Mouse (Mus musculus): Measurements from ENCODE around the gene Creb1. TPM values are rescaled to one million over a fixed set of nuclear protein-coding genes. Genes with fewer than 3 reads are reported as not detected.
"Not testable (repeated sequence)": the region's sequence is repeated elsewhere in the genome, so short reads cannot be mapped to it uniquely, and the experiment has no call there.

The Creb1 gene
- polyA plus RNA-seq, 1 experiment = 7.6 TPM

DNA sequence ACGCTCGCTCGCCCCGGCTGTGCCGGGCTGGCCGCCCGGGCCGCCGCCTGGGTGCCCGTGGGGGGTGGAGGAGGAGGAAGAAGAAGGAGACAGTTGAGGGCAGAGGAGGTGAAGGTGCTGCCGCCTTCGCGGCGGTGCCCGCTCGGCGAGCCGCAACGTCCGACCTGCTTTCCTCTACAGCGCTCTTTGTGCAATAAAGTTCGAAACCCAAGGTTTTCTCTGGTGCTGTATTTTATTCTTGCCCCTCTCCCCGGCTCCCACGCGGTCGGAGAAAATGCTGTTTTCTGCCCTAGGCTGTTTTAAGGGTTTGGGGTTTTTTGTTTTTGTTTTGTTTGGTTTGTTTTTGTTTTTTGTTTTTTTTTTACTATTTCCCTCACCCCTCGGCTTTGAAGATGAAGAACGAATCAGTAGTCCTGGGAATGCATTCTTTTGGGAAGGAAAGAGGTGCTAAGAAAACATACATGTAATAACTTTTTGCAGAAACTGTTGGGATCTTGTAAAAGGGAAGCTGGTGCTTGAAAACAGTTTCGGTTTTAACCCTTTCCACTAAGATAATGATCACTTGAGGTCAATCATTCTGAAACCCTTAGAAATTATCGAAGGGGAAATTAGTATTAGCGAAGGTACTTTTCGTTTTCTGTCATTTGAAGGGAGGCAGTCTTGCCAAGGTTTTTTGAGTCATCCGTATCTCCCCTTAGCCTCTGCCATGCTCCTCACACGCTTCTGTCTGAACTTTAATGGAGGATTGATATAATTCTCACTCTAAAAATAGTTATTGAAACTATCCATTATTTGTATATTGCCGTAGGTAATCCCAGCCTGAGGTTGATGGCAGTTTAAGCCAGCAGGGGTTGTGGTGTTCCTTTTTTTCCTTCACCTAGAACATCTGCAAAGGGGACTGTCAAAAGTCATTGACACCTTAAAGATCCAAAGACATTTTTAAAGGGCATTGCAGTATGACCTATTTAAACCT, 1.3 kb downstream of the Creb1 start:
- DNase-seq (ENCODE audit: low read depth, low spot score) = no peak
- WGBS = under 1% methylated on average over 35 of the region's 35 CpGs

DNA sequence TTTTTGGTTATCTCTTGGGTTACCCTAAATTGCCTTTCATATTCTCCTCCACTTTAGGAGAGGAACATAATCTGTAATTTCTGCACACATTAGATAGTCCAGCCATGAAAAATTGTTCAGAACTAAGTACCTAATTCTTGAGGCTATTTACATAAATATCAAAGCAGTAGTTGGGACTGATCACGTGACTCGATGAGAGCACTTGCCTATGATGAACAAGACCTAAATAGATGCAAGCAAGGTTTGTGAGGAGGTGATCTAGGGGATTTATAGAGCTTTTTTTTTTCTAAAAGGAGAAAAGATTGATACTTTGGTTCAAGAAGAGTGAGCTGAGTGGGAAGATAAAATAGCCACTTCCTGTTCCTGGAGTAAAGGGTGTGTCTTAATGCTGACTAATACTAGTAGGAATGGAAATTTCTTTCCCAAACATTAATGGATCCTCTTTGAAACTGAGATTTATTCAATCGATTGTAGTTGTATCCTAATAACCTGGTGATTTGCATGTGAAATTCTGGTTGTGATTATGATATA, 6.5 kb downstream of the Creb1 start:
- DNase-seq (ENCODE audit: low read depth, low spot score) = no peak
- 84% methylated on average over 3 of the region's 3 CpGs for WGBS

DNA sequence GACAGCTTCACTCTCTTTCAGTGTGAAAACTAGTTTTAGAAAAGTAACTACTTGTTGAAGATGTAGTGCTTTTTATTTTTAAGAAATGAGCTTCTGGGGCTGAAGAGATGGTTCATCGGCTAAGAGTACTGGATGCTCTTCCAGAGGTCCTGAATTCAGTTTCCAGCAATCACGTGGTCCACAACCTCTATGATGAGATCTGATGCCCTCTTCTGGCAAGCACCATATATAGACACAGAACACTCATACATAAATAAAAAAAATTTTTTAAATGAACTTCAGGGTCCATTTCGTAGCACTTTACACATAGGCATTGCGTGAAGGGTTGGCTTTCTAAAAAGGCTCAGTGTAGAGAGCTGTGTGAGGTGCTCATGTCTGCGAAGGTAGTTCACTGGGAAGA, 11.3 kb downstream of the Creb1 start:
- no peak for DNase-seq (ENCODE audit: low read depth, low spot score)
- WGBS = 76% methylated on average over 5 of the region's 5 CpGs

DNA sequence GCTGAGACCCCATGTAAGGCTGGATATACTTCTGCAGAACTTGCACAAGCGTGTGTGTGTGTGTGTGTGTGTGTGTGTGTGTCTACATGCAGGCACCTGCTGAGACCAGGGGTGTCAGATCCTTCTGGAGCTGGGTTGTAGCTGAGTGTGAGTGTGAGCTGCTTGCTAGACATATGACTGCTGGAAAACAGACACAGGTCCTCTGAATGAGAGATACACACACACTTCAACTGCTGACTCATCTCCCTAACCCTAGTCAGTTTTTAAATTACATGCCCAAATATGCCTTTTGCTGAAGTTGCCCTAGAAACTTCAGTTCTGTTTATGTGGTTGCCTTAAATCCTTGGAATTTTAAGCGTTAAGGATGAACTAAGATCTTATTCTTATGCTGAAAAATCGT, 13.6 kb downstream of the Creb1 start:
- no peak for DNase-seq (ENCODE audit: low read depth, low spot score)
- WGBS = 59% methylated on average over 3 of the region's 3 CpGs

DNA sequence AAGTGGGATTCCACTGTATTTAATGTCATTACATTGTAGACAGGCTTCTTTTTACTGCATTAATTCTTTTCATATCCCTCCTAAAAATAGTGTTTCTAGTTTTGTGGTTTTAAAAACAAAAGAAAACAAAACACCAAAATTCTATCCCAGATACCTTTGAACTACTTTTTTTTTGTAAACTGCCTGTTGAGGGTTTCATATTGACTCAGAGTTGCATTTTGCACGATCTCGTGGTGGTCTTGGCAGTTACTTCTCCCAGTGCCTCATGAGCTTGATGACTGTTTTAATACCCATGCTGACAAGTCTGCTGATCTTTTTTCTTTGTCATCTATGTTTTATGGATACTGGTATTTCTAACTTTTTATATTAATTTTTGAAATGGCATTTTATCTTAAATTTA, 16.9 kb downstream of the Creb1 start:
- WGBS = 62% methylated on average over 2 of the region's 2 CpGs
- no peak for DNase-seq (ENCODE audit: low read depth, low spot score)

DNA sequence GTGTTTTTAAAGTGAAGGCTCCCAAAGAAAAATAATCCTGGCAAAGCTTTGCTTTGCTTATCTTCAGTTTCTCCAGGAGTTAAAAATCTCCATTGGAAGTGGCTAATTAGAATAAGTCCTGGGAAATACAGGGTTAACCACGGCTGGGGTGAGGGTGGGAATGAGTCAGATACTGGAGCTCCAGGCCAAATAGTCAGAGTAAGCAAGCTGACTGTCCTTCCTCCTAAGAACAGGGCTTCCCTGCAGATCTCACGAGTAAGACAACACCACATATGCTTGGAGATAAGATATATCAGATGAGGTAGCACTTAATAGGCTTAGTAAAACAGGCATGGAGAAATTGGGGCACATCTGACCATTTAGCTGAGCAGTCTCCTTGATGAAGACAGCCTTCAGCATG, 19.5 kb downstream of the Creb1 start:
- 44% methylated on average over 2 of the region's 2 CpGs for WGBS
- DNase-seq (ENCODE audit: low read depth, low spot score) = no peak

DNA sequence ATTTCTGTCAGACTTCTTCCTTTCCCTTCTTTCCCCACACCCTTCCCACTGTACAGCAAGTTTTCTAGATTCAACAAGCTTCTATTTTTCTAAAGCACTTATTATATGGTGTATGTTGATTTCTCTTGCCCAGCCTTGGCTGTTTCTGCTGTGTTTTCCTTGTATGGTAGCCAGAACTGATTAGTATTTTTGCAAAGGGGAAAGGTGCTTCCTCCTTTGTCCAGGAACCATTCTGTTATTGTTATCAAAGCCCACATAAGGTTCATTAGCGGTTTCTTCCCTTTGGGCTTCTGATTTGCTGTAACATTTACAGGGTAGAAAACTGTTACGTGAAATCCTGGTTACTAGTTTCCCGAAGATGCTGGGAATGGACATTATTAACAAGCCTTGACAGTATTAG, 27.7 kb downstream of the Creb1 start:
- DNase-seq (ENCODE audit: low read depth, low spot score) = no peak
- WGBS = 91% methylated on average over 3 of the region's 3 CpGs

DNA sequence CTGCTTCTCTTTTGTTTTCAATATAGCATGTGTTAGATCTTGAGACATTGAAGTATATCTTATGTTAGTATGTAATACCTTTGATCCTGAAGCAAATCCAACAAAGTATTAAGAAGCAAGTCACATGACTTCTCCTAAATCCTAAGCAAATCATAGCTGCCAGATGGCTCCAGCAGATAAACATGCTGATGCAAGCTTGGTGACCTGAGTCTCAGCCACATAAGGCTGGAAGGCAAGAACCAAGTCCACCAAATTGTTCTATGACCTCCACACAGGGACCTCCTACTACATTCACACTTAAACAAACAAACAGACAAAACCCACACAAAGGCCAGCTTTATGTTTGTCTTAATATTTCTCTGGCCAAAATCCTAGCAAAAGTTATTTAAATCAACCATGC, 35.8 kb downstream of the Creb1 start:
- DNase-seq (ENCODE audit: low read depth, low spot score) = no peak

DNA sequence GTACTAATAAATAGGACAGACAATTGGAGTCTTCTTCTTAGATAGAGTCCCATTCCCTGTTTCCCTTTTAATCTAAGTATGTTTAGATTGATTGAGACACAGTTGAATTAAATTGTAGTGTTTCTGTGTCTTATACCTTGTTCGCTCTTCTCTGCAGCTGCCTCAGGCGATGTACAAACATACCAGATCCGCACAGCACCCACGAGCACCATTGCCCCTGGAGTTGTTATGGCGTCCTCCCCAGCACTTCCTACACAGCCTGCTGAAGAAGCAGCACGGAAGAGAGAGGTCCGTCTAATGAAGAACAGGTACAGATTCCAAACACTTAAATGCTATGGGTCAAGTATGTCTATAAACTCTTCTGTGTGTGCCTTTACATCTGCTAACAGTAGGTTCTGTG, 43.6 kb downstream of the Creb1 start:
- WGBS = 94% methylated on average over 7 of the region's 7 CpGs
- DNase-seq (ENCODE audit: low read depth, low spot score) = no peak

DNA sequence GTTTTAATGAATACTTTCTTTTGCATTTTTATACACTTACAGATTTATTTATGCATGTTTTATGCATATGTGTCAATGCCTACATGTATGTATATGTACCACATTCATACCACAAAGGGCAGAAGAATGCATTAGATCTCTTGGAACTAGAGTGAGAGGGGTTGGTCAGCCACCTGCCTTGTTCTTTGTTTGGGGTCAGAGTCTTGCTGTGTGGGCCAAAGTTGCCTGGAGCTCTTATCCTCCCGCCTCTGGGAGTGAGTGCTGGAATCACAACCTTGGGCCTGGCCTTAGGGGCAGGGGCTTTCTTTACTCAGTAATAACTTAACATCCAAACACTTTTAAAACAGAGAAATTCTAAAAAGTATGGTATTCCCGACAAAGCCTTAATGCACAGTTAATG, 44.3 kb downstream of the Creb1 start:
- WGBS = 93% methylated on average over 2 of the region's 2 CpGs

DNA sequence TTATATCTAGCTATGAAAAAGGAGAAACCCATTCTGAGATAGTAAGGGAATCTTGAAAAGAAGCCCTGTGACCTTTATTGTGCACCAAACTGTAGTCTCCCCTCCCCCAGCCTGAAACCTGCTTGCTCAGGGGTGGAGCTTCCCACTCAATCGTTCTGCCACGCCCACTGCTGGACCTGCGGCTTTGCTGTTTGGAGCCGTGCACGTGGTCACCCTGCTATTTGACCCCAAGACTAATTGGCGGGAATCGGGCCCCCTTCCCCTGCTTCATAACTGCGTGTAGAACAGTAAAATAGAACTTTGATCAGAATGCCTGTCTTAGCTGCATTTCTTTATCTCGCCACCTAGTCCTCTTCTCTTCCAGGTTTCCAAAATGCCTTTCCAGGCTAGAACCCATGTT, 45.5 kb downstream of the Creb1 start:
- 50% methylated on average over 9 of the region's 9 CpGs for WGBS
- DNase-seq (ENCODE audit: low read depth, low spot score) = not testable (repeated sequence)

More for the DNA sequence above, 44.3 kb downstream of the Creb1 start:
- DNase-seq (ENCODE audit: low read depth, low spot score) = no peak

DNA sequence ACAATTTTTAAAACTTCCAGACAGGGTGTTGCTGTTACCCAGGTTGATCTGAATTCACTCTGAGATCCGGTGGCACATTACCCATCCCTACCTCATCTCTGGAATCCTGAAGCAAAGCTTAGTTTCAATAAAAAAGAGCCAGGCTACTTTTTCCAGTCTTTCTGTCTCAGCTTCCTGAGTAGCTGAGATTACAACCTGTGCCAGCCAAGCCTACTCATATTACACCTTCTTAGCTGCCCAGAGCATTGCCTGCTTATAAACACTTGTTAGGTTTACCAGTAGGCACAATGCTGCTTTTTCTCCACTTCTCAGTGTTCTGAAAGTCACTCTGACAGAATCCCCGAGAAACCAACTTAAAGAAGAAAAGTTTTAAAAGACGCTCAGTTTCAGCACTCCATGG, 46.4 kb downstream of the Creb1 start:
- 92% methylated on average over 3 of the region's 3 CpGs for WGBS
- no peak for DNase-seq (ENCODE audit: low read depth, low spot score)

DNA sequence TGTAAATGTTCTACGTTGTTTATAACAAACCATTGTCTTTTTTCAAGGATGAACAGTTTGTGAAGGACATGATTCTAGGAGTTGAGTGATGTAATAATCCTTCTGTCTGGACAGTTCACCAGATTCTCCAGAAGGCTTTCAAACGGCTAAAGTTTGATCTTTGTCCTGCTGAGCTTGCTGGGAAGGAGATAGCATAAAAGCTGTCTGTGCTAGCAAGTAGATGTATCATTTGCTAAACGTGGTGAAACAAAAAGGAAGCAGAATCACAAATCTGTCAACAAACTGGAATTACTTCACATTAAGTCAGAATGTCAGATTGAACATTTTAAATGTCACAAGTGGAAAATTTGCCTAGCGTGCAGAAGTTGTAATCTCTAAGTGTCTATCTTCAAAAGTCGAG, 66.5 kb downstream of the Creb1 start:
- DNase-seq (ENCODE audit: low read depth, low spot score) = no peak
- WGBS = 52% methylated on average over 5 of the region's 5 CpGs

DNA sequence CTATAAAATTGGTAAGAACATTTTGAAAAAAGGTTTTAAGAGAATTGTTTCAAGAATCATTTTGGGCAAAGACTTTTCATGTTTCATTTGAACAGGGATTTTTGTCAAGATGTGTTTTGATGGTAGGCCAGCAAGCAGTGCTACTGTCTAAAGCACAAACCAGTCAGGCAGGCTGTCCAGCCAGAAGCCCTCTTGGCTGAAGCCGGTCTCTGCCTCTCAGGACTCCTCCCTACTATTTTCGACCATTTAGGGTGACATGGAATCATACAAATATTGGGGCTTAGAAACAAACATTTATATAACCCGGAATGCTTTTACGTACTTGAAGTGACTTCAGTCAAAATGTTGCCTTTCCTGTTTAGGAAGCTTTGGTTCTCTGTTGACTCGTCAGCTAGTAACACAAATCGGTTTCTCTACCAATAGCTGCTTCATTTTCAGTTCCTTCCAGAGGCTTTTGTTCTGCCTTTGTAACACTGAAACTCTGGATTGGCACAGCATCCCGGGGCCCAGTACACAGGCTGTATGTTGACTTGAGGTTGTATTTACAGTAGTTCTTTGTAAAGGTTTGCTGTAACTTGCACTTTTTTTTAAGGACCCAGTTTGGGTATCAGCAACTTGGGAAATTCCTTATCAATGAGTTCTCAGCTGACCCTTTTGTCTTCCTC, 68.1 kb downstream of the Creb1 start:
- 67% methylated on average over 7 of the region's 7 CpGs for WGBS
- no peak for DNase-seq (ENCODE audit: low read depth, low spot score)

DNA sequence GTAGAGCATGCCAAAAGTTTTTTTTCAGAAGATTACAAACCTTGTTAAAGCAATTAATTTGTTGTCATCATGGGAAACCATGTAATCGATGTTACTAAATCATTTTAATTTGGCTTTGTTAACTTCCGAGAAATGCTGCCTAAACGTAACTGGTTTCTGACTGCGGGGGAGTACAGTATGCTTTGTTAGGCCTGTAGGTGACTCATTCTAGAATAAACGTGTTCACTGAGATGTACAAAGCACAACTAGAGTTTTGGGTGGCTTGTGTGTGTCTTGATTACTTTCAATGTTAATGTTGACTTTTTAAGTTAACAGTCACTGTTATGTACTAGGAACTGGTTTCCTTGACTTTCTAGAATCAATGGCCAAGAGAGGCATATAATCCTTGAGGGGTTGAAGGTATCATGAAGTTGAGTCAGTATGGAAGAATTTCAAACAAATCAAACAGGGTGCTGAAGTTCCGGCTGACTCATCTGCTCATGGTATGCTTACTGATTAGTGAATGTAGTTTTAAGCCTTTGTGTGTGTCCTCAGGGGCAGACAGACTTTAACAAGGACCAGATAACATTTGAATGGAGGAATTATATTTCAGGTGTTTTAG, 68.9 kb downstream of the Creb1 start:
- WGBS = 72% methylated on average over 6 of the region's 6 CpGs
- no peak for DNase-seq (ENCODE audit: low read depth, low spot score)

DNA sequence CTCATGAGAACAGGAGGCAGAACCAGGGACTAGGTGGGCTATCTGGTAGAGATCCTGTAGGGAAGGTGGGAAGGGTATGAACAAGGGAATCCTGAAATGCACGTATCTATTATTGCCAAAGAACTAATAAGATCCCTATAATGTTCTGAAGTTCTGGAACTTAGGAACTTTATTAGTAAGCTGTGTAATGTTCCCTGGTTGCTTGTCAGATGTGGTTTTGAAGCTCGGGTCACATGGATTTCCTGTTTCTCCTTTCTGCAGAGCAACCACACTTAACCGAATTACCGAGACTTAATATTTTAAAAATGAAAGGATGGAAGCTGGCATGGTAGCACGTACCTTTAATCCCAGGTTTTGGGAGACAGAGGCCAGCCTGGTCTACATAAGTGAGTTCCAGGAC, 70.9 kb downstream of the Creb1 start:
- WGBS = 82% methylated on average over 5 of the region's 5 CpGs
- DNase-seq (ENCODE audit: low read depth, low spot score) = no peak

DNA sequence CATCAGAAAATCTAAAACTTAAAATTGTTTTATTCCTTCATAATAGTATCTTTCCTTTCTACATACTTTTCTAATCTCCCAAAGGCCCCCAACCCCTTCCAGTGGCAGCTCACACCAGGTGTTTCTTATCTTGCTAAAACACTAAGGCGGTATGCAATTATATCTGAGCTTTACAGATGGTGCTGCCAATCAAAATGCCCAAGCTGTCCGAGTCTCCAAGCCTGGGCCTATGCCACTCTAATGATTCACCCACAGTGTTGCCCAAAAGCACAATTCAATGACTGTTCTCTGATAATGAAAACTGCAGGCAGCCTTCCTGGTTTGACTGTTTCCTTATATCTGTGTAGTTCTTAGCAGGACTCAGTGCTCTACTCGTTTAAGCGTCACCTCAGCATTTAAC, 76.7 kb downstream of the Creb1 start:
- no peak for DNase-seq (ENCODE audit: low read depth, low spot score)
- 35% methylated on average over 4 of the region's 4 CpGs for WGBS

DNA sequence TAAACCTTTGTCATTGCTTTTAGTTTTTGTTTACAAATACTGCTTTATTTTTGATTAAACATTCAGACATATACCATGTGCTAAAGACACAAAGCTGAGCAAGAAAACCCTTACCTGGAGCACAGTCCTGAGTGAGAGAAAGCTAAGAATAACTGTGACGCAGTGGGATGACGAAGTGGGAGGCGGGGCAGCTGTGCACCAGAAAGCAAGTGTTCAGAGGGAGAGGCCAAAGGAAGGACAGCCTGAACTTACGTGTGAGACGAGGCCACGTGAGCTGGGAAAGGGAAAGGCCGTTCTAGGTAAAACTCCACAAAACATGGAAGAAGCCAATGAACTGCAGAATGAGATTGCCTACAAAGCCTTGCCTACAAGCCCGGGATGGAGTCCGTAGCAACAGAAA, 77.5 kb downstream of the Creb1 start:
- 64% methylated on average over 9 of the region's 9 CpGs for WGBS
- DNase-seq (ENCODE audit: low read depth, low spot score) = no peak

DNA sequence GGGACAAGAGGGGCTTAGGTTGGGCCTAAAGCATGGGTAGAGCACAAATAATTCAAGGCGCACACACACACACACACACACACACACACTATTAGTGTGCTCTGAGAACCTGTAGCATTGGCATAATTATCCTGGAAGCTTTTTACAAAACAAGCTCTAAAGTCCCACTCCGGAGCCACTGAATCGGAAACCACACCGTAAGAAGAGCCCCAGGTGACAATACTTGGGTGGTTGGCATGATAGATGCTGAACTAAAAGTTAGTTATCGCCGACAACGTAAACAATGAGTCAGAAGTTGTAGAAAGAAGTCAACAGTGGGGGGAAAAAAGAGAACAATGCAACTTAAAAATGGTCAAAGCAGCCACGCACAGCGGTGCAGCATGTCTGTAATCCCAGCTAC, 81.9 kb downstream of the Creb1 start:
- 84% methylated on average over 9 of the region's 9 CpGs for WGBS
- no peak for DNase-seq (ENCODE audit: low read depth, low spot score)

DNA sequence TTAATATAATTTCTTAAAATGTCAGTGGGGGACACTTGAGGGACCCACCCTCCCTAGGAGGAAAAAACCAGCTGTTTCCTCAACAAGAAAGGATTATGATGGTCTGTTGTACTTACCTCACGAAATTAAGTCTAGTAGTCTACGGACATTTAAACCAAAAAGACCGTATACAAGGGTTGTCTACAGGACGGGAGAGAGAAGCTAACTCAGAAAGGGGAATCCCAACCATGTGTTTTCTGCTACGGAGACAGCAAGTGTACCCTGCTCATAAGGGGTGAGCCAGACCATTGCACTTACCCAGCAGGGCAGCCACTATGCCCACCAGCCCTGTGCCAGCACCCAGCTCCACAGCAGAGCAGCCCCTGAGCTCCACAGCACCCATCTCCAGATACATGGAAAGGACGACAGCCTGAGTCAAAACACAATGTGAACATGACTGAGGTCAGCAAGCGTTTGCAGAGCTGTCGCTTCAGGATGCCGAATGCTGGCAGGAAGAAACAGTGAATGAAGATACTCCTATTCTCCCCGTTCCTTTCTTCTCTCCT, 82.4 kb downstream of the Creb1 start:
- no peak for DNase-seq (ENCODE audit: low read depth, low spot score)
- 75% methylated on average over 10 of the region's 10 CpGs for WGBS

Measured in large intestine, adult 2 months (tissue).